Mouse (Mus musculus) bone marrow, adult 2 months (tissue): ENCODE results near the gene Snx18.

ENCODE experiments used
- CTCF ChIP-seq: fragments of 200-500 bp; IDR thresholded peaks from 2 replicates; pipeline ENCODE4 v1.5.1; 2011; ENCODE audit warnings: low read length, control low read depth; ENCODE audit not compliant: control insufficient read depth, insufficient read depth
- POLR2A ChIP-seq: fragments of 200-500 bp; IDR thresholded peaks from 2 replicates; pipeline ENCODE4 v1.6.1; 2011; ENCODE audit warnings: low read depth, mild to moderate bottlenecking, control low read depth, low read length, borderline replicate concordance; ENCODE audit not compliant: control insufficient read depth

DNA sequence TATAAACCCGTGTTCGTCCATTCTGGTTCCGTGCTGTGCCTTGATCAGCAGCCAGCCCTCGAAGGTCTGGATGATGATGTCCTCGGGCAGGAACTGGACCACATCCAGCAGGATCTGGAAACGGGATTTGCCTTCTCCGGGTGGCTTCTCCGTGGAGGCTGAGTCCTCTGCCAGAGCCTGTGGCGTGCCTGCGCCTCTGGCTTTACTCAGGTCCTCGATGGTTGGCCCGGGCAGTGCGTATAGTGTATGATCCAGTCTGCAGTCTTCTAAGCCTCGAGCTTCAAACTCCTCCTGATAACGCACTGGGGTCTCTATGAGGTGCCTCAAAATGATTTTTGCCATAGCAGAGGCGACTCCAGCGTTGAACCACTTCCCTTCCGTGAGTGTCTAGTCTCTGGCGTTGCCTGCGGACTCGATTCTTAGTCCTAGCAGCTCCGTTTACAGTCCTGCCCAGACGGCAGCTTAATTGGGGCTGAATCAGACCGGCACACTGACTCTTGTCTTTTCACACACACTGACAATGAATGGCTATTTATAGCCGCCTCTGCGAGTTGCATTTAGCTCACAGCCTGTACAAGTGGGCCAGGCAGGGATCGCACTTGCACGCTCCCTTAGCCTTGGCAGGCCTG, 44.9 kb upstream of the Snx18 start, which contains the start of gene Hspb3:
- TF ChIP-seq POLR2A (no peak), CTCF (no peak)
